ENCODE assay signal across 30 mouse cellular contexts in genomic region chr9:32097123-32097522, GRCm38 (mm10). TPM values are rescaled to one million over a fixed set of nuclear protein-coding genes. Genes with fewer than 3 reads are reported as not detected.
A peak's percentile ranks its signal among the peaks of the same experiment; 100 is the strongest.
DNase-seq lines count a peak whose midpoint lies in the region; ATAC-seq and TF ChIP-seq lines count a peak whose summit lies in the region.
"Had no signal": no experiment of that assay in that cellular context is flagged by ENCODE, and none has a peak within 500 bp of the region (broad histone marks: within the 10 kb centered on the region; RNA-seq: fewer than 3 reads in every experiment).

No protein-coding gene starts in this region.

- no peak overlapping the region for H3K4me2 ChIP-seq in embryonic facial prominence, embryonic 15.5 days (replicated peaks)
- peak overlapping the region; percentile 53; the same call in 1 of the 2 replicates for H3K4me2 ChIP-seq in heart, embryonic 13.5 days
- H3K4me2 ChIP-seq in kidney, postnatal 0 days (ENCODE audit: low read length), result no peak overlapping the region
- H3K4me2 ChIP-seq in forebrain, embryonic 12.5 days, result no peak overlapping the region
- H3K4me2 ChIP-seq: lung, embryonic 15.5 days; neural tube, embryonic 12.5 days had no signal

- no peak overlapping the region for H3K9ac ChIP-seq in embryonic facial prominence, embryonic 15.5 days
- H3K9ac ChIP-seq in heart, embryonic 13.5 days, result peak overlapping the region; percentile 37; the same call in 1 of the 2 replicates
- H3K9ac ChIP-seq in kidney, postnatal 0 days (ENCODE audit: low read depth, low read length), result no peak overlapping the region
- H3K9ac ChIP-seq in ES-E14 (ENCODE audit: insufficient read depth, low read depth, low read length, poor library complexity, severe bottlenecking), result peak overlapping the region; percentile 25; the same call in 1 of the 2 replicates
- H3K9ac ChIP-seq in forebrain, embryonic 12.5 days, result no peak overlapping the region
- H3K9ac ChIP-seq: liver, embryonic 14.5 days; lung, embryonic 15.5 days; neural tube, embryonic 12.5 days had no signal

- no peaks in the 10 kb centered on the region for H3K9me3 ChIP-seq in embryonic facial prominence, embryonic 15.5 days (replicated peaks)
- H3K9me3 ChIP-seq in embryonic facial prominence, embryonic 10.5 days, result no peaks in the 10 kb centered on the region
- H3K9me3 ChIP-seq in heart, embryonic 13.5 days, result no peaks in the 10 kb centered on the region
- no peaks in the 10 kb centered on the region for H3K9me3 ChIP-seq in kidney, postnatal 0 days (replicated peaks; ENCODE audit: low read length)
- no peaks in the 10 kb centered on the region for H3K9me3 ChIP-seq in ES-E14 (ENCODE audit: control insufficient read depth, insufficient read depth, low read depth, low read length)
- no peaks in the 10 kb centered on the region for H3K9me3 ChIP-seq in forebrain, embryonic 12.5 days
- H3K9me3 ChIP-seq: heart, embryonic 15.5 days; lung, embryonic 15.5 days; midbrain, embryonic 10.5 days; neural tube, embryonic 12.5 days had no signal

- no peak for ATAC-seq in embryonic facial prominence, embryonic 15.5 days (ENCODE audit: insufficient number of reproducible peaks, low FRiP score, low TSS enrichment, low read depth)
- ATAC-seq in heart, embryonic 13.5 days (ENCODE audit: extremely low read depth, insufficient number of reproducible peaks, low FRiP score, low TSS enrichment), result no peak
- no peak; the same call in 1 of the 2 replicates for ATAC-seq in kidney, postnatal 0 days (replicated peaks; ENCODE audit: low FRiP score, low read depth)
- no peak for ATAC-seq in forebrain, embryonic 12.5 days (ENCODE audit: low FRiP score)
- ATAC-seq: activated CD4-positive, CD25-positive, alpha-beta regulatory T cell, adult 4 months; forebrain, embryonic 14.5 days; hindbrain, embryonic 16.5 days had no signal

- H3K27me3 ChIP-seq in embryonic facial prominence, embryonic 15.5 days, result no peaks in the 10 kb centered on the region
- no peaks in the 10 kb centered on the region for H3K27me3 ChIP-seq in embryonic facial prominence, embryonic 10.5 days (replicated peaks; ENCODE audit: low read depth, poor library complexity, severe bottlenecking)
- no peaks in the 10 kb centered on the region for H3K27me3 ChIP-seq in heart, embryonic 13.5 days (replicated peaks)
- no peaks in the 10 kb centered on the region for H3K27me3 ChIP-seq in kidney, postnatal 0 days (ENCODE audit: insufficient read depth, low read length)
- no peaks in the 10 kb centered on the region for H3K27me3 ChIP-seq in forebrain, embryonic 12.5 days
- H3K27me3 ChIP-seq: CH12.LX; heart, embryonic 15.5 days; lung, embryonic 15.5 days; neural tube, embryonic 12.5 days had no signal

- H3K27ac ChIP-seq in embryonic facial prominence, embryonic 15.5 days (replicated peaks), result 0 out of 2 replicates have a peak overlapping the region, but pooled peaks have one; percentile 23
- H3K27ac ChIP-seq in embryonic facial prominence, embryonic 10.5 days (replicated peaks), result no peak overlapping the region
- no peak overlapping the region for H3K27ac ChIP-seq in heart, embryonic 13.5 days (replicated peaks)
- 0 out of 2 replicates have a peak overlapping the region, but pooled peaks have one; percentile 42 for H3K27ac ChIP-seq in kidney, postnatal 0 days
- H3K27ac ChIP-seq in ES-E14 (ENCODE audit: insufficient read depth, low read depth, low read length, poor library complexity, severe bottlenecking), result no peak overlapping the region; the same call in 1 of the 2 replicates
- H3K27ac ChIP-seq in forebrain, embryonic 12.5 days, result no peak overlapping the region
- H3K27ac ChIP-seq: liver, embryonic 14.5 days; midbrain, embryonic 10.5 days; neural tube, embryonic 12.5 days had no signal

- no peaks in the 10 kb centered on the region for H3K36me3 ChIP-seq in embryonic facial prominence, embryonic 15.5 days
- no peaks in the 10 kb centered on the region for H3K36me3 ChIP-seq in embryonic facial prominence, embryonic 10.5 days (replicated peaks)
- H3K36me3 ChIP-seq in heart, embryonic 13.5 days, result no peaks in the 10 kb centered on the region
- H3K36me3 ChIP-seq in kidney, postnatal 0 days (ENCODE audit: insufficient read depth, low read length), result no peaks in the 10 kb centered on the region
- no peaks in the 10 kb centered on the region; the same call in 1 of the 2 replicates for H3K36me3 ChIP-seq in ES-E14 (ENCODE audit: control insufficient read depth, insufficient read depth, low read length, poor library complexity, severe bottlenecking)
- no peaks in the 10 kb centered on the region for H3K36me3 ChIP-seq in forebrain, embryonic 12.5 days (replicated peaks)
- H3K36me3 ChIP-seq: heart, embryonic 15.5 days; lung, embryonic 15.5 days; midbrain, embryonic 10.5 days; neural tube, embryonic 12.5 days had no signal

- TF ChIP-seq CTCF in kidney, postnatal 0 days (IDR thresholded peaks at IDR 0.05; ENCODE audit: low read depth), result no peak

- 33% methylated on average over 4 of the region's 4 CpGs for WGBS in embryonic facial prominence, embryonic 15.5 days
- WGBS in embryonic facial prominence, embryonic 10.5 days, result 84% methylated on average over 4 of the region's 4 CpGs
- 48% methylated on average over 4 of the region's 4 CpGs for WGBS in heart, embryonic 13.5 days
- WGBS in kidney, postnatal 0 days, result 56% methylated on average over 4 of the region's 4 CpGs
- WGBS in forebrain, embryonic 12.5 days, result 84% methylated on average over 4 of the region's 4 CpGs

- H3K4me1 ChIP-seq in embryonic facial prominence, embryonic 15.5 days, result peaks cover 30% of the 10 kb centered on the region
- peaks cover 35% of the 10 kb centered on the region for H3K4me1 ChIP-seq in embryonic facial prominence, embryonic 10.5 days
- peaks cover 72% of the 10 kb centered on the region for H3K4me1 ChIP-seq in heart, embryonic 13.5 days
- peaks cover 3% of the 10 kb centered on the region; the same call in 1 of the 2 replicates for H3K4me1 ChIP-seq in kidney, postnatal 0 days (replicated peaks; ENCODE audit: insufficient read depth, low read length)
- peaks cover 8 to 14% of the 10 kb centered on the region in 2 experiments for H3K4me1 ChIP-seq in ES-E14 (ENCODE audit: control insufficient read depth in 2 of 2, insufficient read depth in 2 of 2, low read length in 2 of 2, poor library complexity in 1 of 2)
- peaks cover 15% of the 10 kb centered on the region for H3K4me1 ChIP-seq in forebrain, embryonic 12.5 days

- in situ Hi-C loops in ES-E14 (cut with MboI; ENCODE audit: low sequenced_read_pairs in 2 of 2, unreplicated experiment in 2 of 2), result no loop called here

- no peak overlapping the region for H3K4me3 ChIP-seq in embryonic facial prominence, embryonic 15.5 days (replicated peaks)
- H3K4me3 ChIP-seq in embryonic facial prominence, embryonic 10.5 days, result no peak overlapping the region
- no peak overlapping the region for H3K4me3 ChIP-seq in heart, embryonic 13.5 days
- no peak overlapping the region for H3K4me3 ChIP-seq in kidney, postnatal 0 days (replicated peaks; ENCODE audit: low read depth, low read length)
- peak overlapping the region in 1 of 2 experiments; percentile 37; a peak in 1 of 4 replicates for H3K4me3 ChIP-seq in ES-E14 (ENCODE audit: insufficient read depth in 1 of 2, low read depth in 1 of 2, low read length in 2 of 2, poor library complexity in 1 of 2, severe bottlenecking in 1 of 2)
- no peak overlapping the region for H3K4me3 ChIP-seq in forebrain, embryonic 12.5 days (replicated peaks)
- H3K4me3 ChIP-seq: gastrocnemius, adult 2 months; heart, embryonic 15.5 days; lung, embryonic 15.5 days; midbrain, embryonic 10.5 days; myocyte; neural tube, embryonic 12.5 days had no signal

- DNase-seq in embryonic facial prominence, embryonic 10.5 days (ENCODE audit: low spot score), result no peak
- DNase-seq in heart, postnatal 36 days, result no peak
- DNase-seq in kidney, postnatal 0 days (ENCODE audit: low spot score), result no peak
- DNase-seq in kidney, adult 11 months, result no peak
- no peak for DNase-seq in ES-E14 (ENCODE audit: low read depth, low spot score)
- DNase-seq: adrenal gland, adult 2 months; adrenal gland, postnatal 36 days; cerebellum, adult 18-20 months; cerebellum, postnatal 10 days; gastrocnemius, adult 2 months; gastrocnemius, postnatal 36 days; kidney, postnatal 25 days; liver; right cerebral cortex, adult 18-20 months; spleen, adult 18-20 months; thymus, adult 2 months; thymus, postnatal 36 days had no signal

- intact Hi-C loops in heart, postnatal 36 days (cut with DNase I), result no loop called here

TF ChIP-seq in ES-E14, 5 proteins besides CTCF, POLR2A, EP300 and RAD21:
- TF ChIP-seq MAFK (IDR thresholded peaks at IDR 0.05; ENCODE audit: insufficient read depth, low read depth, low read length) (no peak), CHD2 (IDR thresholded peaks at IDR 0.05; ENCODE audit: low read depth, low read length) (no peak), ZNF384 (IDR thresholded peaks at IDR 0.05; ENCODE audit: low read depth, low read length) (no peak), HCFC1 (IDR thresholded peaks at IDR 0.05; ENCODE audit: borderline replicate concordance, insufficient read depth, low read length) (no peak), ZC3H11A (IDR thresholded peaks at IDR 0.05; ENCODE audit: borderline replicate concordance, low read depth, low read length) (no peak)

RNA-seq across cellular contexts. Expression of gene Arhgap32, which starts 18.8 kb away (rescaled TPM):
- polyA plus RNA-seq in embryonic facial prominence, embryonic 15.5 days (2015; fragmentation: Nextera tagmentation; extraction: Ambion mirVana), result 8.3 and 9.4 TPM in 2 replicates
- 3.6 and 4.0 TPM in 2 replicates for polyA plus RNA-seq in embryonic facial prominence, embryonic 10.5 days (2016; fragmentation: Nextera tagmentation; extraction: Ambion mirVana)
- 2.9 and 3.3 TPM in 2 replicates for polyA plus RNA-seq in heart, embryonic 13.5 days (2015; fragmentation: Nextera tagmentation; extraction: Ambion mirVana)
- 10 to 100 TPM; 14.4 to 23.7 TPM for total RNA-seq in heart, postnatal 36 days (2021)
- polyA plus RNA-seq in kidney, postnatal 0 days (2015; fragmentation: Nextera tagmentation; extraction: Ambion mirVana), result 9.4 and 10.1 TPM in 2 replicates
- total RNA-seq in ES-E14 (2012; rRNA removed), result 12.4 and 13.9 TPM in 2 replicates
- polyA plus RNA-seq in forebrain, embryonic 12.5 days (2016; fragmentation: Nextera tagmentation; extraction: Ambion mirVana), result 7.3 and 7.9 TPM in 2 replicates
- polyA plus RNA-seq: activated CD4-positive, CD25-positive, alpha-beta regulatory T cell, adult 4 months had no signal

Comparison
In these comparisons a context has a peak if more than half of its experiments do, and no peak if none do; other contexts are left out.
1. H3K27ac ChIP-seq: peak in embryonic facial prominence, embryonic 15.5 days (single experiment) and kidney, postnatal 0 days (single experiment); none in embryonic facial prominence, embryonic 10.5 days (single experiment), heart, embryonic 13.5 days (single experiment), ES-E14 (single experiment) and forebrain, embryonic 12.5 days (single experiment).
2. H3K9ac ChIP-seq: peak in heart, embryonic 13.5 days (single experiment) and ES-E14 (single experiment); none in embryonic facial prominence, embryonic 15.5 days (single experiment), kidney, postnatal 0 days (single experiment) and forebrain, embryonic 12.5 days (single experiment).